Mouse (Mus musculus): Measurements from ENCODE around the gene Csnk1e. TPM values are rescaled to one million over a fixed set of nuclear protein-coding genes. Genes with fewer than 3 reads are reported as not detected.

Gene Csnk1e
- polyA plus RNA-seq, 1 experiment from 2014 or later: 193 TPM

DNA sequence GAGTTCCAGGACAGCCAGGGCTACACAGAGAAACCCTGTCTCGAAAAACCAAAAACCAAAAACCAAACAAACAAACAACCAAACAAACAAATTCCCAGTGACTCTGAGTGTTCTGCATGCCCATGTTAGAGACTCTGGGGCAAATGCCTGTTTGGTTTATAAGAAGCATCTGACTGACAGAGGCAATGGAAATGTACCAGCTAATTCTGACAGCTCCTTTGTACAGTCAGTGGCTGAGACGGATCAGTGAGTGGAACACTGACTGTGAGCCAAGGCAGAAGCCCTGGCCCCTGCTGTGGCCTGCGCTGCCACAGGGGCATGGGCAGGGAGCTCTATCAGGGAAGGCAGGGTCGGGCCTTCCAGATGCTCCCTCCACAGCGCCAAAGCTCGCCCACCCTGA, 68.3 kb downstream of the Csnk1e start:
- Histone ChIP-seq H3K4me3 (ENCODE audit: low read depth, low read length) (no peak overlapping the region), H3K4me2 (ENCODE audit: low read length) (no peak overlapping the region), H3K9ac (ENCODE audit: low read depth, low read length) (no peak overlapping the region), H3K27ac (ENCODE audit: low read length) (no peak overlapping the region), H3K27me3 (ENCODE audit: control insufficient read depth, insufficient read depth, low read depth, low read length) (no peaks in the 10 kb centered on the region), H3K4me1 (ENCODE audit: control insufficient read depth, insufficient read depth, low read length) (peaks cover 5% of the 10 kb centered on the region; the same call in 1 of the 2 replicates), H3K9me3 (replicated peaks; ENCODE audit: control insufficient read depth, low read length, poor library complexity, severe bottlenecking) (no peaks in the 10 kb centered on the region), H3K36me3 (ENCODE audit: control insufficient read depth, insufficient read depth, low read length) (no peaks in the 10 kb centered on the region)
- WGBS: 65% methylated on average over 6 of the region's 6 CpGs
- ATAC-seq: no peak

GRCm38 (mm10) chr15:79381644-79382043, 73.7 kb downstream of the Csnk1e start:
- Histone ChIP-seq H3K36me3 (ENCODE audit: control insufficient read depth, insufficient read depth, low read length) (peaks cover 10% of the 10 kb centered on the region), H3K4me2 (ENCODE audit: low read length) (no peak overlapping the region), H3K27me3 (ENCODE audit: control insufficient read depth, insufficient read depth, low read depth, low read length) (no peaks in the 10 kb centered on the region), H3K9me3 (replicated peaks; ENCODE audit: control insufficient read depth, low read length, poor library complexity, severe bottlenecking) (no peaks in the 10 kb centered on the region), H3K4me1 (ENCODE audit: control insufficient read depth, insufficient read depth, low read length) (no peaks in the 10 kb centered on the region; the same call in 1 of the 2 replicates), H3K4me3 (ENCODE audit: low read depth, low read length) (no peak overlapping the region), H3K9ac (ENCODE audit: low read depth, low read length) (no peak overlapping the region), H3K27ac (ENCODE audit: low read length) (no peak overlapping the region)
- WGBS: 87% methylated on average over 9 of the region's 9 CpGs
- ATAC-seq: no peak

DNA sequence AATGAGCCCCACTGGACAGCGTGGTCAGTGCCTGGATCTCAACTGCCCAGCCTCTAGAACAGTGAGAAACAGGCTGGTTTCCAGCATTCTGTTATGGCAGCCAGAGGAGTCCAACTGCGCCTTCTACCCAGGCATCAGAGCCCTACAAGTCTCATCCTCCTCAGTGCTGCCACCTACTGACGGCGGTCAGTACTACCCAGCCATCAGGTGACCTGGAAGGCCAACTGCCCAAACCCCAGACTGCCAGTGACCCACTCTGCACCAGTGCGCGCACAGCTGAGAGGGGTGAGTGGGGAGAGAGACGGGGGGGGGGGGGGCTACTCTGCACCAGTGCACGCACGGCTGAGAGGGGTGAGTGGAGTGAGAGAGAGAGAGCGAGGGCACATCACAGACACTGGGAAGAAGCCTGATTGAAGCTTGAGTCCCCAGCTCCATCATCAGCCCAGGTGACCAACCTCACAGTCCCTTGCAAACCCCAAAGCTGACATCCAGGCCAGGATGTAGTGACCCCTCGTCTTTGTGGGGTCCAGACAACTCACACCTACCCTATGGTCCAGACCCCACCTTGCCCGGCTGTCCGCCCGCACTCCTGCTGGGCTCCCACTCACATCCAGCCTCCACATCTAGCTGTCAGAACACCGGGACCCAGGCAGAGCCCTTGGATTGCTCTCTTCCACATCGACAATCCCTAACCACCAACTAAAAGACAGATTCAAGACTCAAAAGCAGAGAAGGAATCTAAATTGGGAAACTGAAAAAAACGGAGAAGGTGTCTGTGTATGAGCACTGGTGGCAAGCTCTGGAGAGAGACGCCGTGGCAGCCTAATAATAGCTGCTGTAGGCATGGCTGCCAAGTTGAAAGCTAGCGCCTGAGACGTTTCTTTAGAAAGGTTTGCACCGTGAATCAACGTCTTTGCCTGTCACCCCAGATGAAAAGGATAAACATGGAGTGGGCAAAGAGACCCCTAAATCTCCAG, 74.6 kb downstream of the Csnk1e start:
- no peak overlapping the region for H3K9ac ChIP-seq (ENCODE audit: low read depth, low read length)
- H3K4me3 ChIP-seq (ENCODE audit: low read depth, low read length): no peak overlapping the region
- H3K9me3 ChIP-seq (replicated peaks; ENCODE audit: control insufficient read depth, low read length, poor library complexity, severe bottlenecking): no peaks in the 10 kb centered on the region
- H3K27ac ChIP-seq (ENCODE audit: low read length): peak overlapping the region; percentile 38; the same call in 1 of the 2 replicates
- no peaks in the 10 kb centered on the region; the same call in 1 of the 2 replicates for H3K4me1 ChIP-seq (ENCODE audit: control insufficient read depth, insufficient read depth, low read length)
- H3K27me3 ChIP-seq (ENCODE audit: control insufficient read depth, insufficient read depth, low read depth, low read length): no peaks in the 10 kb centered on the region
- peaks cover 17% of the 10 kb centered on the region for H3K36me3 ChIP-seq (ENCODE audit: control insufficient read depth, insufficient read depth, low read length)
- ATAC-seq: no peak
- WGBS: 44% methylated on average over 23 of the region's 23 CpGs
- H3K4me2 ChIP-seq (ENCODE audit: low read length): no peak overlapping the region

- Histone ChIP-seq H3K27ac (ENCODE audit: low read length) (no peak overlapping the region), H3K9me3 (replicated peaks; ENCODE audit: control insufficient read depth, low read length, poor library complexity, severe bottlenecking) (no peaks in the 10 kb centered on the region), H3K36me3 (ENCODE audit: control insufficient read depth, insufficient read depth, low read length) (peaks cover 17% of the 10 kb centered on the region), H3K27me3 (ENCODE audit: control insufficient read depth, insufficient read depth, low read depth, low read length) (no peaks in the 10 kb centered on the region), H3K4me2 (ENCODE audit: low read length) (no peak overlapping the region), H3K9ac (ENCODE audit: low read depth, low read length) (no peak overlapping the region), H3K4me3 (ENCODE audit: low read depth, low read length) (no peak overlapping the region), H3K4me1 (ENCODE audit: control insufficient read depth, insufficient read depth, low read length) (no peaks in the 10 kb centered on the region; the same call in 1 of the 2 replicates)
- no peak for ATAC-seq
- WGBS: 89% methylated on average over 7 of the region's 7 CpGs
These were observed 75.7 kb downstream of the Csnk1e start for GRCm38 (mm10) chr15:79379658-79380057.

- no peak overlapping the region for H3K9ac ChIP-seq (ENCODE audit: low read depth, low read length)
- H3K4me1 ChIP-seq (ENCODE audit: control insufficient read depth, insufficient read depth, low read length): no peaks in the 10 kb centered on the region; the same call in 1 of the 2 replicates
- no peak overlapping the region for H3K4me3 ChIP-seq (ENCODE audit: low read depth, low read length)
- ATAC-seq: no peak
- no peak overlapping the region for H3K27ac ChIP-seq (ENCODE audit: low read length)
- WGBS: 91% methylated on average over 10 of the region's 10 CpGs
- H3K4me2 ChIP-seq (ENCODE audit: low read length): no peak overlapping the region
- H3K9me3 ChIP-seq (replicated peaks; ENCODE audit: control insufficient read depth, low read length, poor library complexity, severe bottlenecking): no peaks in the 10 kb centered on the region
- H3K36me3 ChIP-seq (ENCODE audit: control insufficient read depth, insufficient read depth, low read length): peaks cover 17% of the 10 kb centered on the region
- no peaks in the 10 kb centered on the region for H3K27me3 ChIP-seq (ENCODE audit: control insufficient read depth, insufficient read depth, low read depth, low read length)
These were observed 76.8 kb downstream of the Csnk1e start for GRCm38 (mm10) chr15:79378608-79379007.

DNA sequence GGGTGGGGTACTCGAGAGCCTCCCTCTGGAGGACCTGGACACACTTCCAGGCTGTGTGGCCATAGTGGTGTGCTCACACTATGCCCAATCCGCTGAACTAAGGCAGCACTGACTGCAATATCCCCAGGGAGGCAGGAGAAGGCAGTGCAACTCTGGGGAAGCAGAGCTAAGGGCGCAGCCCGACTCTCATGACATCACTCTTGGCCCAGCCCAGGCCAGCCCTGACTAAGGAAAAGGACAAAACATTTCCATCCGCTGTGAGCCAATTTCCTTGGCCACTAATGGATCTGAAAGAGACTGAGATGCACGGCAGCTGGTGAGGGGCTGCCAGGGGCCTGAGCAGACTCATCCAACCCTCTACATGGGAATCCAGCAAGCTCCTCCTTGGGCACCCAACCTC, 77.7 kb downstream of the Csnk1e start:
- Histone ChIP-seq H3K27ac (ENCODE audit: low read length) (no peak overlapping the region), H3K9ac (ENCODE audit: low read depth, low read length) (no peak overlapping the region), H3K4me1 (ENCODE audit: control insufficient read depth, insufficient read depth, low read length) (no peaks in the 10 kb centered on the region; the same call in 1 of the 2 replicates), H3K9me3 (replicated peaks; ENCODE audit: control insufficient read depth, low read length, poor library complexity, severe bottlenecking) (no peaks in the 10 kb centered on the region), H3K4me3 (ENCODE audit: low read depth, low read length) (no peak overlapping the region), H3K27me3 (ENCODE audit: control insufficient read depth, insufficient read depth, low read depth, low read length) (no peaks in the 10 kb centered on the region), H3K4me2 (ENCODE audit: low read length) (no peak overlapping the region), H3K36me3 (ENCODE audit: control insufficient read depth, insufficient read depth, low read length) (peaks cover 17% of the 10 kb centered on the region)
- no peak for ATAC-seq
- whole genome bisulfite sequencing: 87% methylated on average over 6 of the region's 6 CpGs

DNA sequence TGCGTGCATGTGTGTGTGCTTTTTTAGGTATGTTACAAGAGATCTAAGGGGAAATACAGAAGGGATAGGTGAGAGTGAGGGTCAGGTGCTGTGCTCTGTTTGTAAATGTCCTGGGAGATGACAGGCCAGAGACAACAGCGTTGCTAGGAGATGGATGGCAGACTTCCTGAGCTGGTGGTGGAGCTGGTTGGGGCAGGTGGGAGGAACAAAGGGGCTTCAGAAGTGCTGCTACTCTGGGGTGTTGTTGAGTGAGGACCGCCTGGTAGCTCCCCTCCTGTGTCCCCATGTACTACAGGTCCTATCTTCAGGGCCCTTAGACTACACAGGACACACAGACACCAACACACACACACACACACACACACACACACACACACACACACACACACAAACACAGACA, 80.6 kb downstream of the Csnk1e start:
- Histone ChIP-seq H3K9ac (ENCODE audit: low read depth, low read length) (no peak overlapping the region), H3K4me3 (ENCODE audit: low read depth, low read length) (no peak overlapping the region), H3K27me3 (ENCODE audit: control insufficient read depth, insufficient read depth, low read depth, low read length) (no peaks in the 10 kb centered on the region), H3K4me1 (ENCODE audit: control insufficient read depth, insufficient read depth, low read length) (no peaks in the 10 kb centered on the region; the same call in 1 of the 2 replicates), H3K36me3 (ENCODE audit: control insufficient read depth, insufficient read depth, low read length) (peaks cover 19% of the 10 kb centered on the region), H3K4me2 (ENCODE audit: low read length) (no peak overlapping the region), H3K27ac (ENCODE audit: low read length) (peak overlapping the region; percentile 47), H3K9me3 (replicated peaks; ENCODE audit: control insufficient read depth, low read length, poor library complexity, severe bottlenecking) (no peaks in the 10 kb centered on the region)
- no peak for ATAC-seq
- WGBS: 44% methylated on average over 3 of the region's 3 CpGs

GRCm38 (mm10) chr15:79370281-79370843, 85.0 kb downstream of the Csnk1e start:
- H3K4me2 ChIP-seq (ENCODE audit: low read length): no peak overlapping the region
- no peak overlapping the region for H3K27ac ChIP-seq (ENCODE audit: low read length)
- no peaks in the 10 kb centered on the region for H3K9me3 ChIP-seq (replicated peaks; ENCODE audit: control insufficient read depth, low read length, poor library complexity, severe bottlenecking)
- H3K4me3 ChIP-seq (ENCODE audit: low read depth, low read length): no peak overlapping the region
- peaks cover 22% of the 10 kb centered on the region for H3K36me3 ChIP-seq (ENCODE audit: control insufficient read depth, insufficient read depth, low read length)
- no peaks in the 10 kb centered on the region; the same call in 1 of the 2 replicates for H3K4me1 ChIP-seq (ENCODE audit: control insufficient read depth, insufficient read depth, low read length)
- ATAC-seq: no peak
- H3K9ac ChIP-seq (ENCODE audit: low read depth, low read length): no peak overlapping the region
- 77% methylated on average over 7 of the region's 7 CpGs for WGBS
- H3K27me3 ChIP-seq (ENCODE audit: control insufficient read depth, insufficient read depth, low read depth, low read length): no peaks in the 10 kb centered on the region
